Mouse (Mus musculus) intestine, embryonic 15.5 days (tissue): Measurements from ENCODE around the gene Cfd. TPM values are rescaled to one million over a fixed set of nuclear protein-coding genes. Genes with fewer than 3 reads are reported as not detected.

Source experiments
- ATAC-seq: fragments of 200-750 bp; cut with Nextera tagmentation; 2 replicates; pipeline ENCODE4 v1.8.0; 2017; ENCODE audit warnings: moderate TSS enrichment, moderate library complexity
- H3K27ac ChIP-seq: fragments of 300-500 bp; sonication (generic); 2 replicates; pipeline ENCODE4 v1.5.1; 2015; ENCODE audit warnings: mild to moderate bottlenecking, inconsistent platforms
- H3K27me3 ChIP-seq: fragments of 300-500 bp; sonication (generic); replicated peaks from 2 replicates; pipeline ENCODE4 v1.6.1; 2015; ENCODE audit warnings: inconsistent platforms
- H3K36me3 ChIP-seq: fragments of 300-500 bp; sonication (generic); 2 replicates; pipeline ENCODE4 v1.6.1; 2015; ENCODE audit warnings: inconsistent platforms
- H3K4me1 ChIP-seq: fragments of 300-500 bp; sonication (generic); replicated peaks from 2 replicates; pipeline ENCODE4 v1.6.1; 2015; ENCODE audit warnings: inconsistent platforms
- H3K4me2 ChIP-seq: fragments of 300-500 bp; sonication (generic); replicated peaks from 2 replicates; pipeline ENCODE4 v1.6.1; 2015; ENCODE audit warnings: mild to moderate bottlenecking, inconsistent platforms
- H3K4me3 ChIP-seq: fragments of 300-500 bp; sonication (generic); replicated peaks from 2 replicates; pipeline ENCODE4 v1.5.1; 2015; ENCODE audit warnings: inconsistent platforms
- H3K9ac ChIP-seq: fragments of 300-500 bp; sonication (generic); 2 replicates; pipeline ENCODE4 v1.6.1; 2015; ENCODE audit warnings: inconsistent platforms
- H3K9me3 ChIP-seq: fragments of 300-500 bp; sonication (generic); 2 replicates; pipeline ENCODE4 v1.6.1; 2016; ENCODE audit warnings: inconsistent platforms
- WGBS: fragments of 180-500 bp; shearing (Covaris S2); methylation state at CpG from one replicate; pipeline ENCODE4 v1.1.7; 2015; 5-methylcytosine and 5-hydroxymethylcytosine counted together
- polyA plus RNA-seq: library from polyadenylated mRNA; unstranded; fragments of >200 nt; fragmentation: Nextera tagmentation; extraction: Ambion mirVana; gene quantifications from 2 replicates; pipeline ENCODE4 v1.2.1, GENCODE M21; 2015

Gene Cfd
- polyA plus RNA-seq, 1 experiment from 2014 or later: not detected

DNA sequence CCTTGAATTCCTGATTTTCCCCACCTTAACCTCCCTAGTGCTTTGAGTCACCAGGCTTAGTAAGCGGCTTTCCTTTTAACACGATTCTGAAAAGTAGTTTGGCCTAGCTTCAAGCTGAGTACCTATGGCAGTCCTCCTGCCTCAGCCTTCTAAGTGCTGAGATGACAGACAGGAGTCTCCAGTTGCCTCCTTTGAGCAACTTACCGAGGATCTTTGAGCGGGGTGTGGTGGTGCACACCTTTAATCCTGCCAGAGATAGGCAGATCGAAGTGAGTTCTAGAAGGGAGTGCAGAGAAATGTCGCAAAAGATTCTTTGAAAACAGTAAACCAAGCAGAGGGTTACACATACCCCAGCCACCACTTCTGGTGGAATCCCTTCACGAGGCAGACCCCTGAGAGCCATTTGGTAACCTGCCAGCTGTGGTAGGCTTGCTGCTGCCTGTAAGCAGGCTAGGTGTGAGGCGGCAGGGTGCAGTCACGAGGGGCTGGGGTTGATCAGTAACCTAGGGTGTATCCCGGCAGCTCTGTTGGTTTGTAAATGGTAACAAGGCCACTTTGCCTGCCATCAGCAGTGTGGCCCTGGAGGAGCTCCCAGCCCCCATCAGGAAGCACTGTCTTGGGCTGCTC lies 35.0 kb upstream of the Cfd start:
- peak overlapping the region; percentile 100 for H3K27ac ChIP-seq
- peak; percentile 25 for ATAC-seq
- peak overlapping the region; percentile 100 for H3K9ac ChIP-seq
- peak overlapping the region; percentile 79 for H3K4me2 ChIP-seq
- peaks cover 67% of the 10 kb centered on the region for H3K4me1 ChIP-seq
- H3K9me3 ChIP-seq: no peaks in the 10 kb centered on the region
- WGBS: under 1% methylated on average over 10 of the region's 10 CpGs
- H3K4me3 ChIP-seq: peak overlapping the region; percentile 97
- H3K27me3 ChIP-seq: no peaks in the 10 kb centered on the region
- peaks cover 21% of the 10 kb centered on the region for H3K36me3 ChIP-seq

DNA sequence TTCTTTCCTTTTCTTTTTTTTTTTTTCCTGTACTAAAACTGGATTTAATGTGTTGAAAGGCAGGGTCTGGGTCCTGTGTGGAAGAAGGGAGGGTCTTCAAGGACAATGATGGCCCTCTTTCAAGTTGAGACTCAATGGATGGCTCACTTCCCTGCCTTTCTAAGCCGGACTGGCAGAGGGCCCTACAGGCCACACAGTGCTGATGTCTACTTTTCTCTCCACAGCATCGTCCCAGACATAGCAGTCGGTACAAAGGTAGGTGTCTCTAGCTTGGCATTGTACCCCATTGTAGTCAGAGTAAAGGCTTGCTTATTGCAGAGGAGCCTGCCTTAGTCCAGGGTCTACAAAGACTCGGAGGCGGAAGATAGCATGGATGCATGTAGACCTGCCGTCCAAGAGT lies 34.4 kb upstream of the Cfd start:
- peaks cover 66% of the 10 kb centered on the region for H3K4me1 ChIP-seq
- WGBS: 20% methylated on average over 6 of the region's 6 CpGs
- no peaks in the 10 kb centered on the region for H3K9me3 ChIP-seq
- peak overlapping the region; percentile 79 for H3K4me2 ChIP-seq
- peaks cover 27% of the 10 kb centered on the region for H3K36me3 ChIP-seq
- H3K4me3 ChIP-seq: peak overlapping the region; percentile 97
- peak overlapping the region; percentile 100 for H3K9ac ChIP-seq
- ATAC-seq: no peak
- H3K27ac ChIP-seq: peak overlapping the region; percentile 100
- H3K27me3 ChIP-seq: no peaks in the 10 kb centered on the region

DNA sequence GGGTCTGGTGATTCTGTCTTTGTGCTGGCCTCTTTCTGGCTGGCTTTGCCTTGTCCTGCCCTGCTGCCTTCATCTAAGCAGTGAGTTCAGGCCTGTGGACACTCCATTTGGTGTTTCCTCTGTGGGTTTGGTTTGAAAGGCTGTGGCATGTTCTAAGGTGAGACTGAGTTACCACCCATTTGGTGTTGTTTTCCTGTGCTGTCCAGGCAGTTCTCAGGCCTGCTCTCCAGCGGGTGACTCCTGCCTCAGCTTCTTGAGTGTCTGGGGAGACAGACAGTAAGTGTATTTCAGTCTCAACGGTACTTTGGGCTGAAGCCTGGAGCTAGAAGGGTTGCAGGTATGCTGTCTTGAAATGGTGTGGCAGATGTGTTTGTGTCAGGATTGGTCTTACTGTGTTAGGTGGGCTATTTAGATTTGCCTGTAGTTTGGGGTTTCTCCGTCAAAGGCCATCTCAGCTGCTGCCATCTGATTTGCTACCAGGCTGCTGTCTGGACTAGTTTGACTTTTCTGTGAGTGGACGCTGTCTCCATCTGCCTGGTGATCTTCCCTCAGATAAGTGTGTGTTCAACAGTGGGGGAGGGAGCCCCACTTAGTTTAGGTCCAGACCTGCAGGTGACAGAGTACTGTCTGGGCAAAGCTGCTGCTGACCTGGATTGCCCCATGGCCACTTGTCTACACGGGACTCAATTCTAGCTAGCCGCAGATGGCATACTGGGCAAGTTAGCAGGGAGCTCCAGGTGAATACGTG lies 33.8 kb upstream of the Cfd start:
- Histone ChIP-seq H3K36me3 (peaks cover 33% of the 10 kb centered on the region), H3K9me3 (no peaks in the 10 kb centered on the region), H3K4me3 (peak overlapping the region; percentile 97), H3K9ac (peak overlapping the region; percentile 100), H3K4me1 (peaks cover 62% of the 10 kb centered on the region), H3K27ac (peak overlapping the region; percentile 100), H3K27me3 (no peaks in the 10 kb centered on the region), H3K4me2 (peak overlapping the region; percentile 79)
- WGBS: 22% methylated on average over 7 of the region's 7 CpGs
- no peak for ATAC-seq

DNA sequence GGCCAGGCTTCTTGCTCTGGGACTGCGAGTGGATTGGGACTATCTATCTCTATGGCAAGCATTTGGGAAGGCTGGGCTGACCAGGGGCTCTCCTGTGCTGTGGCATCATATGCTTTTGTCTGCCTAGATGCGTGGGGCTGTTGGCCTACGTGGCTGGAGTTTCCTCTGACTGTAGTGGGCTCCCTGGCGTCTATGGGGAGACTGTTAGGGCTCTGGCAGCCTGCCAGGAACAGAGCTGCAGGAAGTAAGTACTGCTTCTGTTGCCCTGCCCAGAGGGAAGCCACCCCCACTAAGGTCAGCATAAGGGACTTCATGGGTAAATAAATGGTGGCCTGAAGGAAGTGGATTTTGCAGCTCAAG lies 33.2 kb upstream of the Cfd start:
- Histone ChIP-seq H3K4me1 (peaks cover 61% of the 10 kb centered on the region), H3K27ac (peak overlapping the region; percentile 100), H3K9me3 (no peaks in the 10 kb centered on the region), H3K36me3 (peaks cover 38% of the 10 kb centered on the region), H3K27me3 (no peaks in the 10 kb centered on the region), H3K9ac (peak overlapping the region; percentile 100), H3K4me2 (peak overlapping the region; percentile 79), H3K4me3 (peak overlapping the region; percentile 97)
- 6% methylated on average over 4 of the region's 4 CpGs for WGBS
- no peak for ATAC-seq

DNA sequence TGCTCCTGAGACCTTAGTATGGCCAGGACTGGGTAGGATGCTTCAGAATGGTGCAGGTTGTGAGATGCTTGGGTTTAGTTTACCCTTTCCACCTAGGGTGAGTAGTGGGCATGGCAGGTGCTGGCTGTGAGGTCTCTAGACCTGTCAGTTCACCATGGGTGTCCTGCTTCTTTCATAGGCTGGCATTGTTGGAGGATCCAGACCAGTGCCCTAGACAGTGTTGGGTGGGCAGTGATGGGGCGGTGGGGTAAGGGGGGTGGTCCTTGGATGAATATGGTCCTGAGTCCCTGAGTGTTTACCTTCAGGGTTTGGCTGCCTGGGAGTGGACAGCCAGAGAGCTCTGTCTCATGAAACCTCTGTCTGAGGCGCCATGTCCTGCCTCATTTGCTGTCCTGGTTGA lies 32.8 kb upstream of the Cfd start:
- WGBS: 45% methylated on average over 2 of the region's 2 CpGs
- H3K27me3 ChIP-seq: no peaks in the 10 kb centered on the region
- no peak for ATAC-seq
- H3K36me3 ChIP-seq: peaks cover 43% of the 10 kb centered on the region
- peaks cover 60% of the 10 kb centered on the region for H3K4me1 ChIP-seq
- peak overlapping the region; percentile 79 for H3K4me2 ChIP-seq
- peak overlapping the region; percentile 97 for H3K4me3 ChIP-seq
- no peaks in the 10 kb centered on the region for H3K9me3 ChIP-seq
- H3K9ac ChIP-seq: peak overlapping the region; percentile 100
- H3K27ac ChIP-seq: peak overlapping the region; percentile 100

DNA sequence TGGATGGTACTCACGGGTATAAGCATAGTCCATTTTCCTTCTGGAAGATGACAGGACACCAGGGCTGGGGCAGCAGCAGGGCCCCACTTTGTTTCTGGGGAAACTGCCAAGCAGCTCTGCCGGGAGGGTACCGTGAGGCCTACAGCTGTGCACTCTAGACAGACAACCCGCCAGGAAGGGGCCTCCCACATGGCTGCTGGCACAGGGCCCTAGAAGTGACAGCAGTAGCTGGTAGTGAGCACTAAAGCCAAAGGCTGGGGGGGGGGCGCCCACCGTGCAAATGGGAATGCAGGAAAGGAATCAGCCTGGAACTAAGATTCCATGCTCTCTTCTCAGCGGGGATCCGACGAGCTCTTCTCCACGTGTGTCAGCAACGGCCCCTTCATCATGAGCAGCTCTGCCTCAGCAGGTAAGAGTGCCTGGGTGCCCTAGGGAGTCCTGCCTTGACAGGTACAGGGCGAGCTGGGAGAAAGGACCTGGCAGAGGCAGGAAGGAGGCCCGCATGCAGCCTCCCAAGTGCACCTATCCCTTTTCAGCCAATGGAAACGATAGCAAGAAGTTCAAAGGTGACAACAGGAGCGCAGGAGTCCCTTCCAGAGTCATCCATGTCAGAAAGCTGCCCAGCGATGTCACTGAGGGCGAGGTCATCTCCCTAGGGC lies 32.1 kb upstream of the Cfd start:
- H3K4me3 ChIP-seq: peak overlapping the region; percentile 97
- peaks cover 45% of the 10 kb centered on the region for H3K36me3 ChIP-seq
- H3K27ac ChIP-seq: peak overlapping the region; percentile 100
- H3K4me2 ChIP-seq: peak overlapping the region; percentile 79
- H3K27me3 ChIP-seq: no peaks in the 10 kb centered on the region
- WGBS: 43% methylated on average over 17 of the region's 17 CpGs
- no peaks in the 10 kb centered on the region for H3K9me3 ChIP-seq
- ATAC-seq: no peak
- peak overlapping the region; percentile 100 for H3K9ac ChIP-seq
- H3K4me1 ChIP-seq: peaks cover 57% of the 10 kb centered on the region

DNA sequence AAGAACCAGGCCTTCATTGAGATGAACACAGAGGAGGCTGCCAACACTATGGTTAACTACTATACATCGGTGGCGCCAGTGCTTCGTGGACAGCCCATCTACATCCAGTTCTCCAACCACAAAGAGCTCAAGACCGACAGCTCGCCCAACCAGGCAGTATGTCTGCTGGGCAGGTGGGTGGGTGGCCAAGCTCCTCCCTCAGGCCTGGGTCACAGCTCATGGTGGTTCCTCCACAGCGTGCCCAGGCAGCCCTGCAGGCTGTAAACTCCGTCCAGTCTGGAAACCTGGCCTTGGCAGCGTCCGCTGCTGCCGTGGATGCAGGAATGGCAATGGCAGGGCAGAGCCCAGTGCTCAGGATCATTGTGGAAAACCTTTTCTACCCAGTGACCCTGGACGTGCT lies 31.5 kb upstream of the Cfd start:
- H3K4me1 ChIP-seq: peaks cover 57% of the 10 kb centered on the region
- 77% methylated on average over 11 of the region's 11 CpGs for WGBS
- ATAC-seq: no peak
- no peaks in the 10 kb centered on the region for H3K27me3 ChIP-seq
- H3K9ac ChIP-seq: no peak overlapping the region
- H3K9me3 ChIP-seq: no peaks in the 10 kb centered on the region
- peaks cover 45% of the 10 kb centered on the region for H3K36me3 ChIP-seq
- H3K27ac ChIP-seq: no peak overlapping the region
- H3K4me3 ChIP-seq: no peak overlapping the region
- H3K4me2 ChIP-seq: peak overlapping the region; percentile 79; the same call in 1 of the 2 replicates

DNA sequence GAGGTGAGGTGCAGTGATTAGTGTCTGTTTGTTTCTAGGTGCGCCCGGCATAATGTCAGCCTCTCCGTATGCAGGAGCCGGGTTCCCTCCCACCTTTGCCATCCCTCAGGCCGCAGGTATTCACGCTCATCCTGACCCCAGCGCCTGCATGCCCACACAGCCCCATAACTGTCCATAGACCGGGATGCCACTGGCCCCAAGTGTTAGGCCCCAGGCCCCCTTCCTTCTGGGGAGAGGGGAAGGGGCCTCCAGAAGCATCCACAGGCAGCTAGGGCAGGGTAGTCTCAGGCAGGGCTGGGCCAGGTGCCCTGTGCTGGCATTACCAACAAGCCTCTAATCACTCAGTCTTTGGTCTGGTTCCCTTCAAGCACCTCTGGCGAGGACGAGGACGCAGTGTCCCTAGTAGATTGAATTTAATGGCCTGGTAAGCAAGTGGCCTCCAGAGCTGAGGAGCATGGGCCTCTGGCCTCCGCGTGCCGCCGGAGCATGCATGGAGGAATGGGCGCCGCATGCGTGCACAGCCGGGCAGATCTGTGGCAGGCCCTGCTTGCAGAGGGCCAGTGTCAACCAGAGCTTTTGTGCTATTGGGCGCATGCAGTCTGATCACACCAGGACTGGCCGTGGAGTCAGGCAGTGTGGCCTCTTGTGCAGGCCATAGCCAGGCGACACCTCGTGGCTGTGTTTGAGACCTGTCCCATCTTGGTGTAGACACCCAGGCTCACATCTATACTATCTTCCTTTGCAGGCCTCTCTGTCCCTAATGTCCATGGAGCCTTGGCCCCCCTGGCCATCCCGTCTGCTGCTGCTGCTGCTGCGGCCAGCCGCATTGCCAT lies 30.4 kb upstream of the Cfd start:
- no peaks in the 10 kb centered on the region for H3K9me3 ChIP-seq
- H3K9ac ChIP-seq: no peak overlapping the region
- ATAC-seq: no peak
- H3K4me3 ChIP-seq: no peak overlapping the region
- peaks cover 50% of the 10 kb centered on the region for H3K36me3 ChIP-seq
- H3K27me3 ChIP-seq: no peaks in the 10 kb centered on the region
- H3K4me1 ChIP-seq: peaks cover 60% of the 10 kb centered on the region
- H3K27ac ChIP-seq: no peak overlapping the region
- no peak overlapping the region for H3K4me2 ChIP-seq
- 89% methylated on average over 26 of the region's 26 CpGs for WGBS

DNA sequence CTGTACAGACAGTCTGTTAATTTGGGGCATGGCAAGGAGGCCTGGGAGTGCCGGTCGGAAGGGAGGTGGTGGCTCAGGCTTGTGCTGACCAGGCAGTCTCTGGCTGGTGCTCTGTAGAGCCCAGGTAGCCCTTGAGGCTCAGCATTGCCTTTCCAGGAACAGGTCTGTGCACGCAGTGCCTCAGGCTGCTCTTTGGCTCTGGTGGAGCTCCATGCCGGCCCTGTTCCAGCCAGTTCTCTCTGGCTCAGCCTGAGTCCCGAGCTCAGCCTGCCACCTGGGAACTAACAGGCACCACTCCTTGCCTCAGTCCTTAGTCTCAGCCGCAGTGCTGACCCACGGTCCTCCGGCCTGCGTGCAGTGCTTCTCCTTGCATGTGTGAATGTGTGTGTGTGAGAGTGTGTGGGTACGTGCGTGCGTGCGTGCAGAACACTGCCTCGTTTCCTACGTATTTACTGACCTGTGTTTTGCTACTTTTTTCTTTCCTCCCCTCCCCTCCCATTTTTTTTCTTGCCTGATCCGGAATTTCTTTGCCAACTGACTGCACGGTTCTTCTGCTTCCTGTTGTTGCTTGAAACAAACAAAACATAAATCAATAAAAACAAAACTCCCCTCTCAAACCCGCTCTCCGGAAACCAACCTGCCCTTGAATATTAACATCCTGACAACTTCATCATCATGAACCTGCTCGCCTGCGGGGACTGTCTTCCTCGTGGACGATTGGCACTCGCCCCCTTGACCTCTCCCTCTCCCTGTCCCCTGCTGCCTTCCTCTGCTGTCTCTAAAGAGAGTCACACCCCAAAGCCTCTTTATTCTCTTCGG lies 29.2 kb upstream of the Cfd start:
- Histone ChIP-seq H3K27ac (no peak overlapping the region), H3K9ac (no peak overlapping the region), H3K4me1 (peaks cover 58% of the 10 kb centered on the region), H3K4me3 (no peak overlapping the region), H3K4me2 (no peak overlapping the region), H3K27me3 (no peaks in the 10 kb centered on the region), H3K36me3 (peaks cover 55% of the 10 kb centered on the region), H3K9me3 (no peaks in the 10 kb centered on the region)
- no peak for ATAC-seq
- WGBS: 68% methylated on average over 25 of the region's 25 CpGs

DNA sequence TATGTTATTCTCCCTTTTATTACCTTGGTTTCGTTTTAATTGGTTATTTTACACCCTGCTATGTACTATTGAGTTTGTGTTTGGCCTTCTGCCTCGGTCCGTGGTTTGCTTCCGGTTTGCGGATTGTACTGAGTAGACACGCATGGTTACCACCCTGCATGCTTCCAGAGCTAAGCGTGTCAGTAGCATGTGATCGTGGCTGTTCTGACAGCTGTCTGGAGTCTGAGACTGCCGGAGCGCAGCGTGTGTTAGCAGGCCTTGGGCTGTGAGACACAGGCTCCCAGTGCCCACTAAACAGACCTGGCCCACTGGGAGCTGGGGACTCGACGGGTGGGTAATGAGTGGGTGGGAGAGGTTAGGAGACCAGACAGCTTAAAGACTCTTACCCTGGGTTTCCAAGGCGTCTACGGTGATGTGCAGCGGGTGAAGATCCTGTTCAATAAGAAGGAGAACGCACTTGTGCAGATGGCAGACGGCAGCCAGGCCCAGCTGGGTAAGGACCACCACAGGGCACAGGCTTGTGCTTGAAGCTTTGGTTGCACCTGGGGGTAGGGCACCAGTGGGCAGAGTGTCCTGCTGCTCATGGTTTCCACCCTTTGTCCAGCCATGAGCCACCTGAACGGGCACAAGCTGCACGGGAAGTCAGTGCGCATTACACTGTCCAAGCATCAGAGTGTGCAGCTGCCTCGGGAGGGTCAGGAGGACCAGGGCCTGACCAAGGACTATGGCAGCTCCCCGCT lies 28.4 kb upstream of the Cfd start:
- no peaks in the 10 kb centered on the region for H3K27me3 ChIP-seq
- peaks cover 55% of the 10 kb centered on the region for H3K36me3 ChIP-seq
- no peak overlapping the region for H3K9ac ChIP-seq
- H3K27ac ChIP-seq: peak overlapping the region; percentile 6; the same call in 1 of the 2 replicates
- 84% methylated on average over 23 of the region's 23 CpGs for WGBS
- H3K4me2 ChIP-seq: no peak overlapping the region
- peaks cover 50% of the 10 kb centered on the region for H3K4me1 ChIP-seq
- H3K9me3 ChIP-seq: no peaks in the 10 kb centered on the region
- H3K4me3 ChIP-seq: no peak overlapping the region
- no peak for ATAC-seq

DNA sequence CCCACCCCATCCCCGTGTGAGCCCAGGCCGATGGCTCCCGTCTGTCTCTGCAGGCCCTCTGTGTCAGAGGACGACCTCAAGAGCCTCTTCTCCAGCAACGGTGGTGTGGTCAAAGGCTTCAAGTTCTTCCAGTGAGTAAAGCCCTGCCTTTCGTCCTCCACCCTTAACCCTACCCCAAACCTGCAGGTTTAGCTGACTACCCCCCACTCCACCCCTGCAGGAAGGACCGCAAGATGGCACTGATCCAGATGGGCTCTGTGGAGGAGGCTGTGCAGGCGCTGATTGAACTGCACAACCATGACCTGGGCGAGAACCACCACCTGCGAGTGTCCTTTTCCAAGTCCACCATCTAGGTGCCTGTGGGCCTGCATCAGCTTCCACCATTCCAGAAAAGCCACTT lies 27.7 kb upstream of the Cfd start:
- Histone ChIP-seq H3K27me3 (no peaks in the 10 kb centered on the region), H3K27ac (no peak overlapping the region), H3K9ac (no peak overlapping the region), H3K4me1 (peaks cover 43% of the 10 kb centered on the region), H3K9me3 (no peaks in the 10 kb centered on the region), H3K4me2 (no peak overlapping the region), H3K4me3 (no peak overlapping the region), H3K36me3 (peaks cover 55% of the 10 kb centered on the region)
- ATAC-seq: no peak
- 61% methylated on average over 10 of the region's 10 CpGs for WGBS
